Mouse (Mus musculus) left cerebral cortex, postnatal 14 days (tissue): ENCODE measurements around the gene Mocs2. TPM values are rescaled to one million over a fixed set of nuclear protein-coding genes. Genes with fewer than 3 reads are reported as not detected.

Experiments
- DNase-seq, 2 experiments: peaks; one replicate each; pipeline ENCODE4 v3.0.0; 2021 to 2022; ENCODE audit warnings: low spot score in 2 of 2, mixed read lengths in 1 of 2
- intact Hi-C: fragments of 180-260 bp; cut with DNase I; formaldehyde crosslinking; loops from one replicate; pipeline ENCODE4 v1.15.1; 2025
- total RNA-seq, 2 experiments: library from RNA; stranded (reverse); gene quantifications; 2 replicates each; pipeline ENCODE4 v1.2.3; 2021

Gene Mocs2
- total RNA-seq, 2 experiments from 2014 or later, result 78.4 to 80.2 TPM

DNA sequence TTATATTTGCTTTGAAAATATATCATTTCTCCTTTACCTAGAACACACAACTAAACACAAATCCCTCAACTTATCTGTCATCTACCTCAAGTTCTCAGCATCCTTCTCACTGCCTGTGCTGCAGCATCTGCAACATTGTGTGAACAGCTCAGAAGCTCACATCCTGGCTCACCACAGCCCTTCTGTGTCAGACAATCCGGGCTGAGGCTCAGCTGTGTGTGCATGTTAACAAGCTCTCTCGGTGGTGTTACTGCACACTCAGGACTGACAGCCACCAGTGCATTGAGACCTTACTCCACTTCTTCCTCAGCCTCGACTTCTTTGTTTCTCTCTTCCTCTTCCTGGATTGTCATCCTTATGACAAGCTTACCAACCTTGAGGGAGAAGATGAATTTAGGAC, 30.9 kb downstream of the Mocs2 start:
- DNase-seq, result no peak
- intact Hi-C loops, result no loop called here

DNA sequence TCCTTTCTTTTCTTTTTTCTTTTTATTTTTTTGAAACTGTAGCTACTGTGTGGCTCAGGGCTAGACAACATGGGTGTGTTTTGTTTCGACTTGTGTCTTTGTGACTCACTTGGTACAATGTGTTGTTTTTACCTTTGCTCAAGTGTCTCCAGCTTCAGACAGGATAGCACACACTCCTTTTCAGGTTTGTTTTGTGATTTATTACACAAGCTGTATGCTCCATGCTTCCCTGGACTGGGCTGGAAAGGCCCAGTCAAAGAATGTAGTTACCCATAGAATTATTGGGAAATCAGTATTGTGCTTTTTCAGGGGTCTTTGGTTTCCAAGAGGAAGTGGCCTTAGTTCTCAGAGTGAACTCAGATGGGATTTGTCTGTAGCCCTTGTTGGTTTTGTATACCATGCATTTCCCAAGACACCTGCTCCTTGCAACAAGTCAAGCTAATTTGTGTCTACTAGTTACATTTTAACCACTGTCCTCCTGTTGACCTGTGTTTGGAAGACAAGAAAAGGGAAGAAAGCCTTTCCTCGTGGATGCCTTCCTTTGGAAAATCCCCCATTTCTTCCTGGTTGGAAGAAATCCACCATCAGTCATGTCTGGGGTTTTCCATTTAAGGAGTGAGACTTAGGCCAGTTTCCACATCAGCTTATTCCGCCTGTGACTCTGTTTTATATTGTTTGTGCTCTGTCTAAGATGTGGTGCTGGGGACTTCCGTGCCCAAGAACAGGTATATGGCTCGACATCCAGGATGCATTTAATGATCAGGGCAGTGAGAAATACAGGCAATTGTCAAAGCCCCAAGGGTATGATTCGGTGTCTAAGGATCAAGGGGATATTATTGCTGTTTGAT, 34.5 kb downstream of the Mocs2 start:
- DNase-seq, result no peak
- intact Hi-C loops, result no loop called here

DNA sequence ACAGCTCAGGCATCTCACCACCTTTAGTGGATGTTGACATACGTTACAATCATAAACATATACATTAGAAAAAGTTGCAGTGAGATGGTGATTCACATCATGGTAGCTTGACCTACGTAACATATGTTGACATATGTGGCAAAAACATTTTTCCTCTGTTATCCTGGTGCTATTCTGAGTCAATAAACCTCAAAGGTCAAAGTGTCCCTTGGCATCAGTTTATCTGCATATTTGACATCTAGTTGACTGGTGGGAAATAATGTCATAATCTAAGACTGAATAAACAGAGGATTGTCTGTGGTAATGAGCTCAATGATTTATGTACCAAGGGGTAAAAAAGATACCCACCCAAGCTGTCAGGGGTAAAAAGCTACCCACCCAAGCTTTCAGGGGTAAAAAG, 35.1 kb downstream of the Mocs2 start:
- intact Hi-C loops, result no loop called here
- DNase-seq, result no peak

DNA sequence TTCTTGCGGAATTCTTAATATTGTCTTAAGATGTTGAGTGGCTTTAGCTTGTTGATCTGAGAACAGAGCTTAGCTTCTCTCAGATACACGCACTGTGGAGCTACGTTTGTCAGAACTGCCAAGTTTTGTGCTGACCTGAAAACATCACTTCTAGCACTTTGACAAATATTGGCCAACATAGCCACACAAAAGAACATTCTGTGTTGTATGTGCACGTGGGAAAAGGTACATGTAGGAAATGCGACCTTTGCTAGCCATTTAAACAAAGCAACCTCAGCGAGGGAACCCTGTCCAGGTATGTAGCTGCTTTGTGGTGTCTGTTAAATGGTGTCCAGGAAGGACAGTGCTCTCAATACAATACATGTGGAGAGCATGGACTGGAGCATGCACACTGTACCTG, 36.0 kb downstream of the Mocs2 start:
- intact Hi-C loops, result no loop called here
- DNase-seq, result no peak

DNA sequence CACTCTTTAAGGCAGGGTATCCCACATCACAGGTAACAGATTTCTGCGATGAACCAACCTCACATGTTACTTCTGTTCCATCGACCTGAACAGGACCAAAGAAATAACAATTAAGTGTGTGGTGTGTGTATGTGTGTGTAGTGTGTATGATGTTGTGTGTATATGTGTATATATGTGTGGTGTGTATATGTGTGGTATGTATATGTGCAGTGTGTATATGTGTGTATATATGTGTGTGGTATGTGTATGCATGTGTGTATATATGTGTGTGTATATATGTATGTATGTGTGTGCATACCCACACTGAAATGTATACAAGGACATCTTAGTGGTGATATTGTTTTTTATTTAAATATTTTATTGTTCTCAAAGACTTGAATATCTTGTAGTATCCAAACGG, 36.4 kb downstream of the Mocs2 start:
- DNase-seq, result no peak

DNA sequence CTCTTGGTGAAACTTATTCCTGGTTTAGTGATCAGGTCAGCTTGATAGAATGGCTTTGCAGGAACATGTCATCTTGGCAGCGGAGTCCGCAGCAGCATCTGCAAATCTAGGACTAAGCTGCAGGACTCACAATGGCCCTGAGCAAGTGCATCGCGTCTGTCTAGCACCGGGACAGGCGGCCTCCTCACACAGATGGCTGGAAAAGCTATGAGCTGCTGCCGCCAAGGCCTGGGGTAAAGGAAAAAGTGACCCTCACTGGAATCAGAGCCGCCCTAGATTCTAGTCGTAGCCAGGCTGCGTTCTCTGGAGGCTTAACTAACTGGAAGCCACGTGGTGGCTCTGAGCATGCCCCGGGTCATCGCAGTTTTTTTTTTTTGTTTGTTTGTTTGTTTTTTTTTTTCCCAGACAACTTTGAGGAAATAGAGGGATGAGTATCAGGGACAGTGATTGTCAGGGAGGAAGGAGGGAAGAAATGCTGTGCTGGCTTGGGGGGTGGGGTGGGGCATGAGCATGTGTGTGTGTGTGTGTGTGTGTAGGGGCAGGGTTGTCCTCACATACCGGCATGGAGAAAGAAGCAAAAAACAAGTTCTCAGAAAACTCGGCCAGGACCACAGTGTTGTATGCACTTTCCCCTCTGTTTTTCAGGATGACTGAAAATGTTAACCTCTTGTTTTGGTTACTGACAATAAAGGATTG, 37.7 kb downstream of the Mocs2 start:
- DNase-seq, result no peak
- intact Hi-C loops, result no loop called here

More for the DNA sequence above, 36.4 kb downstream of the Mocs2 start:
- intact Hi-C loops, result no loop called here

DNA sequence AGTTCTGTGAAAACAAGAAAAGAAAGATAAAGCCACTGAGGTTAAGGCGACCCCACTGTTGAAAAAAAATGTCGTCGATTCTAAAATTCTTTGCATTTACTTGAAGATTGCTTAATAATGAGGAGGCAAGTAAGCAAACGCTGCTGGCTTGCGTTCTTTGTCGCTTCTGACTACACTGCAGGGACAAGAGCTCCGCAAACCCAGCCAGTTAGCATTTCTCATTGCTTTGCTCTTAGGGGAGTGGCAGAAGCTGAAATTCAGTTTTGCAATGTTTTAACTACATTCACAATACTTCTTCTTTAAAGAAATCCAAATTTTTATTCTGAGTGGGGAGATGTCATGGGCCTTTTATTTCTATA, 38.2 kb downstream of the Mocs2 start:
- intact Hi-C loops, result no loop called here
- no peak for DNase-seq

DNA sequence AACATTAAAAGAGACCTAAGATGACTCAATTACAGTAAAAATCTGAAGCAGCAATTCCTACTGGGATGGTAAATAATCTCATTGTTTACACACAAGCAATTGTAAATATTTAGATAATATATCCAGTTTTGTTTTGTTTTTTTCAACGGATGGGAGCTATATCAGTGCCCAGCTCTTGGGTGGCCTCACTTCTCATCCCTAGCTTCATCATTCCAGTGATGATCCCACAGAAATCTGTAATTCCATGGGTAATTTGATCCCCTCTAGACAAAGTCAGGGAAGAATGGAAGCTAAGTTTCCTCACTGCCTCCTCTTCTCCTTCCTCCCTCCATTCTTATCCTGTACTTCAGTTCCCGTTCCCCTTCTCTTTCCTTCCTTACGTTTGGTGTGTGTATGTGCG, 39.5 kb downstream of the Mocs2 start:
- intact Hi-C loops, result no loop called here
- DNase-seq, result no peak

DNA sequence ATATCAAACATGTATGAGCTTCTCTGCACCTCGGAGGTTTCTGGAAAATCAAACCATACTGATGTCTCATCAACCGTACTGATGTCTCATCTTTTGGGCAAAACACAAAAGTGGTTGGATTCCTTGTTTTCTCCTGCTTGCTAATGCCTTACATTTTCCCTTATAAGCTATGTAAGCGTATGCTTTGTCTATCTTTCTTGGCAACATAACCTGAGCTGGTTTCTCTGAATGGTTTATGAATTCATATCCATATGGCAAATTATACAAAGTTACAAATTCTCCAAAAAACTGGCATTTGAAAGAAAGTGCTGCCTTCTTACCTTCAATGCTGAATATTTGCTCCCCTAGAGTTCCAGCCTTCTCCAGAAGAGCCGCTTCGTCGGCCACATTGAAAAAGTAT, 56.7 kb downstream of the Mocs2 start:
- no peak for DNase-seq

DNA sequence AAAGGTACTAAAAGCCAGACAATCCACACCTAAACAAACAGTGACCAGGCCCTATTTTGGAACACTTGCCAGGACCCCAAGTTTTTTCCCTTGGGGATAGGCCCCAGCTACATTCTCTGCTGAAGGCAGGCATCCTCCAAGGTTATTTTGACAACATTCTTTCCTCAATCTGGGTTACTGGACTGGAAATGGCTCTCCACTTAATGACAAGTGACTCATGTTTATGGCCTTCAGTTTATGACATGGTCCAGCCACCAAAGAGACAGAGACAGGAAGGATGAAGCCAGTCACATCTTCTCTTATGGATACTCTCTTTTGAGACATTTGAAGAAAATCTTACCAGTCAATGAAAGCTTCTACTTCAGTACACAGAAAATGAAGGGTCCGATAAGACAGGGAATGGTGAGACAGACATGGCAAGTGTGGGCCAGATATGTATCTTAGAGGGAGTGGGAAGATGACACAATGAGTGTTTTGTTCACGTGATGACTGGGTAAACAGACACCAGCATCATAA, 58.0 kb downstream of the Mocs2 start:
- intact Hi-C loops, result no loop called here
- DNase-seq, result no peak

More for the DNA sequence above, 56.7 kb downstream of the Mocs2 start:
- intact Hi-C loops, result no loop called here

DNA sequence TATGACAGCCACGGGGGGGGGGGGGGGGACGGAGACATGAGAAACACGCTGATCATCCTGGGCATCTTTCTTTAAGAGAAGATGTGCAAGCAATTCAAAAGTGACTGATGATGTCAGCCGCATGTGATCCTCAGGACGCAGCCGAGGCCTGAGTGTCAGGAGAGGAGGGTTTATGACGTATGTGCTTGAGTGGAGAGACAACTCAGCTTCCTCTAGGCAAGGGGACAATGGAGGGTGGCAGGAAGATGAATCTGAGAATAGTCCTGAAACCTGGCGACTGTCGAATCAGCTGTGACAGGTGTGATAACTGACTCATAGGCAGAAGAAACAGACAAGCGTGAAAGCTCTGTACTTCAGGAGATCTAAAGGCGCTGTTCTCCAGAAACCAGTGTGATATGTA, 60.6 kb downstream of the Mocs2 start:
- no peak for DNase-seq
- intact Hi-C loops, result no loop called here

Other genes with a start within 250 kb of the Mocs2 start
- under 1 TPM; 0.09 to 0.55 TPM for gene Itga2, start 113.9 kb downstream of the Mocs2 start, total RNA-seq